Mouse (Mus musculus) thymus, adult 2 months (tissue): ENCODE results near the gene Sf3a3.
"Not testable (repeated sequence)": the region's sequence is repeated elsewhere in the genome, so short reads cannot be mapped to it uniquely, and the experiment has no call there.

Source experiments
- CTCF ChIP-seq: fragments of 200-500 bp; IDR thresholded peaks from 2 replicates; pipeline ENCODE4 v1.5.1; 2012; ENCODE audit warnings: mild to moderate bottlenecking, control low read depth, low read length, moderate library complexity, borderline replicate concordance; ENCODE audit not compliant: control insufficient read depth, poor library complexity, insufficient read depth; ENCODE audit errors: extremely low read depth
- POLR2A ChIP-seq: fragments of 200-500 bp; IDR thresholded peaks from 2 replicates; pipeline ENCODE4 v1.6.1; 2012; ENCODE audit warnings: mild to moderate bottlenecking, low read length, control low read depth, moderate library complexity; ENCODE audit not compliant: control insufficient read depth, poor library complexity, insufficient read depth; ENCODE audit errors: extremely low read depth

GRCm38 (mm10) chr4:124713850-124714249 lies 726 bp upstream of the Sf3a3 start:
- not testable (repeated sequence) for TF ChIP-seq POLR2A, CTCF
